Mouse (Mus musculus): Measurements from ENCODE around the gene Wwp2.
A peak's percentile ranks its signal among the peaks of the same experiment; 100 is the strongest.

- TF ChIP-seq CTCF (IDR thresholded peaks at IDR 0.05; ENCODE audit: borderline replicate concordance, extremely low read depth, insufficient read depth, insufficient read length) (peak; percentile 66), POLR2A (IDR thresholded peaks at IDR 0.05; ENCODE audit: borderline replicate concordance, extremely low read depth, insufficient read depth, insufficient read length, poor library complexity, severe bottlenecking) (no peak)
Observed at GRCm38 (mm10) chr8:107572497-107572896, 136.3 kb downstream of the Wwp2 start.

Data from brain, embryonic 14.5 days (tissue).